Mouse (Mus musculus): ENCODE data around the gene Lyst. TPM values are rescaled to one million over a fixed set of nuclear protein-coding genes. Genes with fewer than 3 reads are reported as not detected.

The Lyst gene
- total and polyA plus RNA-seq, 2 experiments, result 2.3 to 30.3 TPM

DNA sequence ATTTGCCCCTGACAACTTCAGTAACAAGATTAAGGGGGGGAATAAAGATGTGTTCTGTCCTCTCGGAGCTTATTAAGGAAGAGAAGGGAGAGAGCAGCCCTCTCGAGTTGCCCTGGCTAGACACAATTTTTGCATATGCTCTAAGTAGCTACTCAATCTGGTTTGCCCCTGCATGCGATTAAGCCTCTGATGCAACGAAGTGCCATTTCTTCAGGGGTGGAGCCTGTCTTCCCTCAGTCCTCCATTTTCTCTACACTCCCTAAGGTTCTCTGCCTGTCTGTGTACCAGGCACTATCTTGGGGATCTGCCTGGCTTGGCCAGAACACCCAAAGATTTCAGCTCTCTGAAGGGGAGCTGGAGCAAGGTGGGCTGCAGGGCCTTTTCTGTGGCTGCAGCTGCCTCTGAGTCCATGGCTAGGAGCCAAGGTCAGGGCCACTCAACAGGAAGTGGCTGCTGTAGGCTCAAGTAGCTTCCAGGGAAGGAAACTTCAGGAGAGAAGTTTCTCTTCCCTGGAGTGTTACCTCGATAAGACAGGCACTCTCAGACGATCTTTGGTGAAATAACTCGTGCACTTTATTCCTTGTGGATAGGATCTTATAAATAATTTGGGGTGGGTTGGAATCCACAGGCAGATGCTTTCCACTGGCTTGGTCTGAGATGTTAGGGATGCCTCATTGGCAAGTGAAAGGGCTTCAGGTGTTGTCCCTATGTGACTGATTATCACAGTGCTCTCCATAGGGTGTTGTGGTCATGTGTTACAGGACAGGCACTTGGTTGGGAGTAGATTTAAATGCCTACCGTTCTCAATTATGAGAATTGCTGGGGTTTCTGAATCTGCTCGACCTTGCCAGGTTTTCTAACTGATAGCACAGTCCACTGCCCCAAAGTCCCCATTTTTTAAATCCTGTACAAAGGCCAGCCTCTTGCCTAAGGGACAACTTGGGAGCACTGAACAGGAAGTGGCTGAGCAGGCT is 40.2 kb upstream of the Lyst start:
- H3K27ac ChIP-seq (replicated peaks; ENCODE audit: insufficient read depth, low read depth, low read length), result no peak overlapping the region
- no peaks in the 10 kb centered on the region for H3K36me3 ChIP-seq (ENCODE audit: control insufficient read depth, insufficient read depth, low read length)
- no peaks in the 10 kb centered on the region for H3K27me3 ChIP-seq (ENCODE audit: control insufficient read depth, insufficient read depth, low read length)
- no peaks in the 10 kb centered on the region; the same call in 1 of the 2 replicates for H3K4me1 ChIP-seq (ENCODE audit: control insufficient read depth, insufficient read depth, low read length)
- no peak overlapping the region for H3K4me3 ChIP-seq (ENCODE audit: insufficient read depth, low read depth, low read length)
- no peaks in the 10 kb centered on the region for H3K79me2 ChIP-seq (ENCODE audit: control insufficient read depth, insufficient read depth, low read length)
- no peak overlapping the region for H3K9ac ChIP-seq (ENCODE audit: low read depth, low read length)
- no peak for TF ChIP-seq POLR2A (IDR thresholded peaks at IDR 0.05; ENCODE audit: extremely low read depth, insufficient read depth, low read length)
- no peak for TF ChIP-seq CTCF (IDR thresholded peaks at IDR 0.05; ENCODE audit: low read depth, low read length)
- WGBS, result 79% methylated on average over 9 of the region's 9 CpGs
- DNase-seq (ENCODE audit: extremely low read depth, low read depth, low spot score), result no peak

DNA sequence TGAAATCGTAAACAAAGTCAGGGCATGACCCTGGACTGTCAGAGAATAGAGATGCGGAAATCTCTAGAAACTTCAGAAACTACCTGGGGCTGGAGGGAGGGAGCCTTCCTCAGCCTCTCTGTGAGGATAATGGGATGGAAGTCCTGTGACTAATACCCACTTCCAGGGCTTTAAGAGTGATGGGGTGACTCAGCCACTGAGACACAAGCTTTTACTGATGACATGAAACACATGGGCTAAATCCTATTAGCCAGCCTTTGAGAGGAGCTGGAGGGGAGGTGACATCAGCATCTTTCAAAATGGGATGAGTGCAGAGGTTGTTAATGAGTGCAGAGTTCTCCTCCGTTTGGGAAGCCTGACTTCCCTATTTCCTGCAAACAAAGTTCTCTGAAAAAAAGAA is 38.2 kb upstream of the Lyst start:
- no peaks in the 10 kb centered on the region for H3K27me3 ChIP-seq (ENCODE audit: control insufficient read depth, insufficient read depth, low read length)
- no peak overlapping the region for H3K27ac ChIP-seq (replicated peaks; ENCODE audit: insufficient read depth, low read depth, low read length)
- H3K79me2 ChIP-seq (ENCODE audit: control insufficient read depth, insufficient read depth, low read length), result no peaks in the 10 kb centered on the region
- no peaks in the 10 kb centered on the region; the same call in 1 of the 2 replicates for H3K4me1 ChIP-seq (ENCODE audit: control insufficient read depth, insufficient read depth, low read length)
- H3K9ac ChIP-seq (ENCODE audit: low read depth, low read length), result no peak overlapping the region
- WGBS, result 78% methylated on average over 3 of the region's 3 CpGs
- no peak for DNase-seq (ENCODE audit: extremely low read depth, low read depth, low spot score)
- H3K4me3 ChIP-seq (ENCODE audit: insufficient read depth, low read depth, low read length), result no peak overlapping the region
- no peaks in the 10 kb centered on the region for H3K36me3 ChIP-seq (ENCODE audit: control insufficient read depth, insufficient read depth, low read length)
- TF ChIP-seq POLR2A (IDR thresholded peaks at IDR 0.05; ENCODE audit: extremely low read depth, insufficient read depth, low read length) (no peak), CTCF (IDR thresholded peaks at IDR 0.05; ENCODE audit: low read depth, low read length) (no peak)

DNA sequence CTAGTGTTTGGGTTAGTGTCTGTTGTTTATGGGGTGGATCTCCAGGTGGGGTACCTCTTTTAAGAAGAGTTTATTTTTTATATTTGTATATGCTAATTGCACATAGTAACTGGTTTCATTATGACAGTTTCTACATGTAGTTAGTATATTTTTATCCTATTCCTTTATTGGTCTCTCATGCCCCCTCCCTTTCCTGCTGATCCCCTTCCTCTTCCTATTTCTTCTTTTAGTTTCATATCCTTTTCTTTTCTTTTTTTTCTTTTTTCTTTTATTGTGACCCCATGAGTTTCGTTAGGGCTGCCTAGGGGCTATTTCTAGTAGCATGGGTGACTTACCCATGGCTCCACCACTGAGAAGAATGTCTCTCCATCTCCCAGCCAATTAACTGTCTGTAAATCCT is 36.5 kb upstream of the Lyst start:
- Histone ChIP-seq H3K27ac (replicated peaks; ENCODE audit: insufficient read depth, low read depth, low read length) (no peak overlapping the region), H3K9ac (ENCODE audit: low read depth, low read length) (no peak overlapping the region), H3K4me1 (ENCODE audit: control insufficient read depth, insufficient read depth, low read length) (peaks cover under 1% of the 10 kb centered on the region; the same call in 1 of the 2 replicates), H3K36me3 (ENCODE audit: control insufficient read depth, insufficient read depth, low read length) (no peaks in the 10 kb centered on the region), H3K27me3 (ENCODE audit: control insufficient read depth, insufficient read depth, low read length) (no peaks in the 10 kb centered on the region), H3K4me3 (ENCODE audit: insufficient read depth, low read depth, low read length) (no peak overlapping the region), H3K79me2 (ENCODE audit: control insufficient read depth, insufficient read depth, low read length) (no peaks in the 10 kb centered on the region)
- 86% methylated on average over 1 of the region's 1 CpGs for WGBS
- DNase-seq (ENCODE audit: extremely low read depth, low read depth, low spot score), result no peak
- TF ChIP-seq POLR2A (IDR thresholded peaks at IDR 0.05; ENCODE audit: extremely low read depth, insufficient read depth, low read length) (no peak), CTCF (IDR thresholded peaks at IDR 0.05; ENCODE audit: low read depth, low read length) (no peak)

DNA sequence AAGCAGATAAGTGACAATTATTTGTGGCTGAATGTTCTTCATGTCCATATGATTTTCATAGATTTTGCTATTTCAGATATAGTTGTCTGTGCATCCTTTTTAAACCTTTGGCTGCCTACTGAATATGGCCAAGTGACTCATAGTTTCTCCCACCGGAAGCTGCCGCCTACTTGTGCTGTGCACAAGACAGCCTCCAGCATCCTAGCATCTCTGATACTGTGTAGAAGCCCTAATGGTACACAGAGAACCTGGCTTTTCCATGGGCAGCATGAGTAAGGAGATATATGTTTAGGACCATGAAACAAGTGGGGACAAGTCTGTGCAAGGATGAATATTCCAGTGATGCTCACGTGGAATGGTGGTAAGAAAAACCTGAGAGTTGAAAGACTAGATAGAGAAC is 35.0 kb upstream of the Lyst start:
- H3K4me3 ChIP-seq (ENCODE audit: insufficient read depth, low read depth, low read length), result no peak overlapping the region
- H3K4me1 ChIP-seq (ENCODE audit: control insufficient read depth, insufficient read depth, low read length), result peaks cover 2% of the 10 kb centered on the region; the same call in 1 of the 2 replicates
- H3K27me3 ChIP-seq (ENCODE audit: control insufficient read depth, insufficient read depth, low read length), result no peaks in the 10 kb centered on the region
- DNase-seq (ENCODE audit: extremely low read depth, low read depth, low spot score), result no peak
- H3K79me2 ChIP-seq (ENCODE audit: control insufficient read depth, insufficient read depth, low read length), result no peaks in the 10 kb centered on the region
- no peak overlapping the region for H3K27ac ChIP-seq (replicated peaks; ENCODE audit: insufficient read depth, low read depth, low read length)
- TF ChIP-seq POLR2A (IDR thresholded peaks at IDR 0.05; ENCODE audit: extremely low read depth, insufficient read depth, low read length), result no peak
- no peak for TF ChIP-seq CTCF (IDR thresholded peaks at IDR 0.05; ENCODE audit: low read depth, low read length)
- no peaks in the 10 kb centered on the region for H3K36me3 ChIP-seq (ENCODE audit: control insufficient read depth, insufficient read depth, low read length)
- 95% methylated on average over 3 of the region's 3 CpGs for WGBS
- no peak overlapping the region for H3K9ac ChIP-seq (ENCODE audit: low read depth, low read length)

DNA sequence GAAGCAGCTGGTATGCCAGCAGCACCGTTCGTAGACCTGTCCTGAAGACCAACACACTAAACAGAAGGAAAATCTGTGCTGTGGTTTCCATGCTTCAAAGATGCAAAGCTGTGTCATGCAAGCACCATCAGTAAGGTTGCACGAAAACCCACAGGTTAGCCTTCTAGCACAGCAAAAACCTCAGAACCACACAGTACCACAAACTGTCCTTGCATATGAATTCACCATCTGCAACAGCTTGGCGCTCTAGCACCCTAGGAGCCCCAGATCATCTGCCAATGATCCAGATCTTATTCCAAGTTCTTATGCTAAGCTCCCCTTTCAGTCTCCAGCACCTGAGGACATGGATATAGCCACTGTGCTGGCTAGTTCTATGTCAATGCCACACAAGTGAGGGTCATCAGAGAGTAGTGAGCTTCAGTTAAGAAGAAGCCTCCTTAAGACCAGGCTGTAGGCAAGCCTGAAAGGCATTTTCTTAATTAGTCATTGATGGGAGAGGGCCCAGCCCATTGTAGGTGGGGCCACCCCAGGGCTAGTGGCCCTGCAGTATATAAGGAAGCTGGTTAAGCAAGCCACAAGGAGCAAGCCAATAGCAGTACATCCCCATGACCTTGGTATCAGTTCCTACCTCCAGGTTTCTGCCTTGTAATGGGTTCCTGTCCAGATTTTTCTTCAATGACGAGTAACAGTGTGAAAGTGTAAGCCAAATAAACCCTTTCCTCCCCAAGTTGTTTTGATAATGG is 33.0 kb upstream of the Lyst start:
- no peak overlapping the region for H3K27ac ChIP-seq (replicated peaks; ENCODE audit: insufficient read depth, low read depth, low read length)
- no peaks in the 10 kb centered on the region for H3K79me2 ChIP-seq (ENCODE audit: control insufficient read depth, insufficient read depth, low read length)
- H3K4me3 ChIP-seq (ENCODE audit: insufficient read depth, low read depth, low read length), result no peak overlapping the region
- no peak for DNase-seq (ENCODE audit: extremely low read depth, low read depth, low spot score)
- 87% methylated on average over 5 of the region's 5 CpGs for WGBS
- H3K4me1 ChIP-seq (ENCODE audit: control insufficient read depth, insufficient read depth, low read length), result peaks cover 2% of the 10 kb centered on the region; the same call in 1 of the 2 replicates
- H3K9ac ChIP-seq (ENCODE audit: low read depth, low read length), result no peak overlapping the region
- no peak for TF ChIP-seq POLR2A (IDR thresholded peaks at IDR 0.05; ENCODE audit: extremely low read depth, insufficient read depth, low read length)
- TF ChIP-seq CTCF (IDR thresholded peaks at IDR 0.05; ENCODE audit: low read depth, low read length), result no peak
- H3K27me3 ChIP-seq (ENCODE audit: control insufficient read depth, insufficient read depth, low read length), result no peaks in the 10 kb centered on the region
- H3K36me3 ChIP-seq (ENCODE audit: control insufficient read depth, insufficient read depth, low read length), result no peaks in the 10 kb centered on the region
